Mouse (Mus musculus): ENCODE measurements around the gene Dnah1. TPM values are rescaled to one million over a fixed set of nuclear protein-coding genes. Genes with fewer than 3 reads are reported as not detected.

The Dnah1 gene
- polyA plus RNA-seq, 1 experiment, result 0.27 TPM

DNA sequence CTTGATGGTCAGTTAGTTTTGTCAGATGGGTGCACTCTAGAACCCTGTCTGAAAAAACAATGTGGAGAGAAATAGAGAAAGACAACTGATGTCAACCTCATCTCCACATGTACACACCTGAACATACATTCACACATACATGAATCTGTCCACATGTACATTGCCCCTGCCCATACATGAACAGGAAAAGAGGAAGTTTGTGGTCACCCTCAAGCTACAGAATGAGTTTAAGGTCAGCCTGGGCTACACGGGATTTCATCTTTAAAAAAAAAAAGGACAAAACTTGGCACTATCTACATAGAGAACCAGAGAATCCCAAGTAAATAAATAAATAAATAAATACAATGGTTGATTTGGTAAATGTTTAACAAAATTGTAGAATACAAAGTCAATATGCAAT, 78.9 kb downstream of the Dnah1 start:
- WGBS, result 4% methylated on average over 1 of the region's 1 CpGs
- no peak overlapping the region for H3K27ac ChIP-seq (ENCODE audit: control insufficient read depth, insufficient read depth, low read depth, low read length, poor library complexity)
- no peaks in the 10 kb centered on the region; the same call in 1 of the 2 replicates for H3K4me1 ChIP-seq (ENCODE audit: control insufficient read depth, insufficient read depth, low read length)
- TF ChIP-seq CTCF (IDR thresholded peaks at IDR 0.05; ENCODE audit: control insufficient read depth, insufficient read depth, low read length), result no peak
- TF ChIP-seq POLR2A (IDR thresholded peaks at IDR 0.05; ENCODE audit: borderline replicate concordance, control insufficient read depth, low read depth, low read length), result no peak
- no peak overlapping the region for H3K4me3 ChIP-seq (replicated peaks; ENCODE audit: control insufficient read depth, low read depth, low read length)

DNA sequence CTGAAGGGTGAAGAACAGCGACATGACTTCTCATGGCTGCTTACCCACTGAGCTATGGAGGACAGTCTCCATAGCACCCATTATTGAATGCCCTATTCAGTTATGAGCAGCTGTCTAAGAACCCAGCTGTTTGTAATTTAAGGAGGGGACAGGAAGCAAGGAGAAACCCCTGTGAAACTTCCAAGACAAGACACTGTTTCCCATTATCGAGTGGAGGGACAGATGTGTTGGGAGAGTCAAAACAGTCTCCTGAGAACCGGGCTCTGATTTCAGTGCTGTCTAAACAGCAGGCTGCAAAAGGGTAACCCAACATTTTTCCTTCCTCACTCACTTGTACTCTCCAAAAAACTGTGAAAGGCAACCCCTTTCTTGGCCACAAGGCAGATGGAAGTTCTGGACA, 83.2 kb downstream of the Dnah1 start:
- Histone ChIP-seq H3K4me1 (ENCODE audit: control insufficient read depth, insufficient read depth, low read length) (no peaks in the 10 kb centered on the region), H3K4me3 (replicated peaks; ENCODE audit: control insufficient read depth, low read depth, low read length) (no peak overlapping the region), H3K27ac (ENCODE audit: control insufficient read depth, insufficient read depth, low read depth, low read length, poor library complexity) (no peak overlapping the region)
- WGBS, result 80% methylated on average over 3 of the region's 3 CpGs
- TF ChIP-seq POLR2A (IDR thresholded peaks at IDR 0.05; ENCODE audit: borderline replicate concordance, control insufficient read depth, low read depth, low read length), result no peak
- TF ChIP-seq CTCF (IDR thresholded peaks at IDR 0.05; ENCODE audit: control insufficient read depth, insufficient read depth, low read length), result no peak

- Histone ChIP-seq H3K4me1 (ENCODE audit: control insufficient read depth, insufficient read depth, low read length) (no peaks in the 10 kb centered on the region; the same call in 1 of the 2 replicates), H3K27ac (ENCODE audit: control insufficient read depth, insufficient read depth, low read depth, low read length, poor library complexity) (no peak overlapping the region), H3K4me3 (replicated peaks; ENCODE audit: control insufficient read depth, low read depth, low read length) (no peak overlapping the region)
- TF ChIP-seq CTCF (IDR thresholded peaks at IDR 0.05; ENCODE audit: control insufficient read depth, insufficient read depth, low read length) (no peak), POLR2A (IDR thresholded peaks at IDR 0.05; ENCODE audit: borderline replicate concordance, control insufficient read depth, low read depth, low read length) (no peak)
- 80% methylated on average over 7 of the region's 7 CpGs for WGBS
Observed at GRCm38 (mm10) chr14:31237101-31237882, 86.4 kb downstream of the Dnah1 start.

GRCm38 (mm10) chr14:31233996-31234591, 89.6 kb downstream of the Dnah1 start:
- TF ChIP-seq CTCF (IDR thresholded peaks at IDR 0.05; ENCODE audit: control insufficient read depth, insufficient read depth, low read length), result peak; percentile 63
- no peak for TF ChIP-seq POLR2A (IDR thresholded peaks at IDR 0.05; ENCODE audit: borderline replicate concordance, control insufficient read depth, low read depth, low read length)
- no peak overlapping the region for H3K4me3 ChIP-seq (replicated peaks; ENCODE audit: control insufficient read depth, low read depth, low read length)
- WGBS, result 11% methylated on average over 11 of the region's 11 CpGs
- no peaks in the 10 kb centered on the region; the same call in 1 of the 2 replicates for H3K4me1 ChIP-seq (ENCODE audit: control insufficient read depth, insufficient read depth, low read length)
- no peak overlapping the region for H3K27ac ChIP-seq (ENCODE audit: control insufficient read depth, insufficient read depth, low read depth, low read length, poor library complexity)

GRCm38 (mm10) chr14:31233070-31233995, 90.4 kb downstream of the Dnah1 start:
- 77% methylated on average over 14 of the region's 14 CpGs for WGBS
- Histone ChIP-seq H3K4me1 (ENCODE audit: control insufficient read depth, insufficient read depth, low read length) (peaks cover 6% of the 10 kb centered on the region), H3K4me3 (replicated peaks; ENCODE audit: control insufficient read depth, low read depth, low read length) (no peak overlapping the region), H3K27ac (ENCODE audit: control insufficient read depth, insufficient read depth, low read depth, low read length, poor library complexity) (no peak overlapping the region)
- no peak for TF ChIP-seq CTCF (IDR thresholded peaks at IDR 0.05; ENCODE audit: control insufficient read depth, insufficient read depth, low read length)
- no peak for TF ChIP-seq POLR2A (IDR thresholded peaks at IDR 0.05; ENCODE audit: borderline replicate concordance, control insufficient read depth, low read depth, low read length)

DNA sequence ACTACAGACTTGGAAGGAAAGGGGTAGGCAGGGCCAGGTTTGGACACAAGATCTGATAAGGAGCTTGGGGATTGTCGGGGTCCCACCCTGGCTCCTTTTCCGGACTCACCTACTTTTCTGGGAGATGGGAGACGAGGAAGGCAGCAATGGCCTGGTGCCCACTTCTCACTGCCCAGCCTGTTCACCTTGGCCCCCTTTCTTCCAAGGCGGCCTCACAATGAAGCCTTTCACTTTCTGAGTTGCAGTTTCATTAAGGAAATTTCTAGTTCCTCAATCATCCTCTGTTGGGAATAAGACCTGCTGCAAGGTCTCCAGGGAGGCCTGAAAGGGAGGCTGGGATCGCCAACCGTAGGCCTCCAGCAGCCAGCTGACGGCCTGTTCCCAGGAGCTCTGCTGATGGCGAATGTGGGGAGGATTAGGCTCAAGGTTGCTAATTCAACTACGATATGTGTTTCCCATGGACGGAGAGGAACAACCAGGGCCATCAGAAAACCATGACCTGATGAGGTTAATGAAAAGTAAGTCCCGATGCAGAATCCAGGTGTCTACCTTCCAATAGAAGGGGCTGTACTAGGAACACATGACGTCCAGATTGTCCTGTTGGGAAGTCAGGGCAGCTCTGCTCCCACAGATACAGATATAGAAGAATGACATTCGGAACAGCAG, 91.2 kb downstream of the Dnah1 start:
- TF ChIP-seq POLR2A (IDR thresholded peaks at IDR 0.05; ENCODE audit: borderline replicate concordance, control insufficient read depth, low read depth, low read length) (no peak), CTCF (IDR thresholded peaks at IDR 0.05; ENCODE audit: control insufficient read depth, insufficient read depth, low read length) (no peak)
- Histone ChIP-seq H3K27ac (ENCODE audit: control insufficient read depth, insufficient read depth, low read depth, low read length, poor library complexity) (no peak overlapping the region), H3K4me1 (ENCODE audit: control insufficient read depth, insufficient read depth, low read length) (peaks cover 12% of the 10 kb centered on the region), H3K4me3 (replicated peaks; ENCODE audit: control insufficient read depth, low read depth, low read length) (no peak overlapping the region)
- WGBS, result 72% methylated on average over 13 of the region's 13 CpGs

DNA sequence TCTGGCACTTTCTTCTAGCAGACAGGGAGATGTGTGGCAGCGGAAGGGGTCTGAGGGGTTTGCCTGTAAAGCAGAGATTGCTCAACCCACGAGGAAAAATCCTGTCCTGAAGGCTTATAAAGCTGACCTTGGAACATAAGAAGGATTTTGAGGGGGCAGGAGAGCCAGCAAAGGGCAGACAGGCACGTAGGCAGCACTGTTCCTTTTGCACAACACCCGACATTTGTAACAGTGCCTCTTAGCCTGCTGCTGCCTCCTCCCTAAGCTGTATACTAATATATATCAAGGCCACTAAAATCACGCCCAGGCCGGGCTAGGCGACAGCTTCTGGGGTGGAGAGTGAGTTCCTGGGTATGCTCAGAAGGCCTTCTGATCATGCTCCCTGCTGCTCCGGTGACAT, 93.3 kb downstream of the Dnah1 start:
- TF ChIP-seq CTCF (IDR thresholded peaks at IDR 0.05; ENCODE audit: control insufficient read depth, insufficient read depth, low read length) (no peak), POLR2A (IDR thresholded peaks at IDR 0.05; ENCODE audit: borderline replicate concordance, control insufficient read depth, low read depth, low read length) (no peak)
- H3K27ac ChIP-seq (ENCODE audit: control insufficient read depth, insufficient read depth, low read depth, low read length, poor library complexity), result no peak overlapping the region
- 75% methylated on average over 8 of the region's 8 CpGs for WGBS
- H3K4me1 ChIP-seq (ENCODE audit: control insufficient read depth, insufficient read depth, low read length), result peaks cover 15% of the 10 kb centered on the region
- no peak overlapping the region for H3K4me3 ChIP-seq (replicated peaks; ENCODE audit: control insufficient read depth, low read depth, low read length)

All from bone marrow, adult 2 months (tissue).